Mouse (Mus musculus) forebrain, embryonic 10.5 days (tissue): ENCODE measurements around the gene Capn11. TPM values are rescaled to one million over a fixed set of nuclear protein-coding genes. Genes with fewer than 3 reads are reported as not detected.

Experiments
- DNase-seq: peaks from one replicate; pipeline ENCODE4 v3.0.0-alpha.2; 2017; ENCODE audit warnings: low spot score; ENCODE audit errors: extremely low spot score
- H3K27ac ChIP-seq: fragments of 300-500 bp; sonication (generic); 2 replicates; pipeline ENCODE4 v1.5.1; 2016; ENCODE audit warnings: mild to moderate bottlenecking
- H3K27me3 ChIP-seq: fragments of 300-500 bp; sonication (generic); 2 replicates; pipeline ENCODE4 v1.6.1; 2016; ENCODE audit warnings: mild to moderate bottlenecking; ENCODE audit not compliant: poor library complexity, severe bottlenecking
- H3K36me3 ChIP-seq: fragments of 300-500 bp; sonication (generic); replicated peaks from 2 replicates; pipeline ENCODE4 v1.6.1; 2016; ENCODE audit warnings: mild to moderate bottlenecking, moderate library complexity
- H3K4me1 ChIP-seq: fragments of 300-500 bp; sonication (generic); 2 replicates; pipeline ENCODE4 v1.6.1; 2016
- H3K4me3 ChIP-seq: fragments of 300-500 bp; sonication (generic); 2 replicates; pipeline ENCODE4 v1.5.1; 2016; ENCODE audit warnings: mild to moderate bottlenecking, moderate library complexity
- H3K9me3 ChIP-seq: fragments of 300-500 bp; sonication (generic); 2 replicates; pipeline ENCODE4 v1.6.1; 2016; ENCODE audit warnings: mild to moderate bottlenecking, moderate library complexity
- WGBS: fragments of 180-500 bp; shearing (Covaris S2); methylation state at CpG from one replicate; pipeline ENCODE4 v1.1.7; 2016; 5-methylcytosine and 5-hydroxymethylcytosine counted together
- polyA plus RNA-seq: library from polyadenylated mRNA; unstranded; fragments of >200 nt; fragmentation: Nextera tagmentation; extraction: Ambion mirVana; gene quantifications from 2 replicates; pipeline ENCODE4 v1.2.1, GENCODE M21; 2016

Gene Capn11
- polyA plus RNA-seq, 1 experiment from 2014 or later = 1.6 TPM

DNA sequence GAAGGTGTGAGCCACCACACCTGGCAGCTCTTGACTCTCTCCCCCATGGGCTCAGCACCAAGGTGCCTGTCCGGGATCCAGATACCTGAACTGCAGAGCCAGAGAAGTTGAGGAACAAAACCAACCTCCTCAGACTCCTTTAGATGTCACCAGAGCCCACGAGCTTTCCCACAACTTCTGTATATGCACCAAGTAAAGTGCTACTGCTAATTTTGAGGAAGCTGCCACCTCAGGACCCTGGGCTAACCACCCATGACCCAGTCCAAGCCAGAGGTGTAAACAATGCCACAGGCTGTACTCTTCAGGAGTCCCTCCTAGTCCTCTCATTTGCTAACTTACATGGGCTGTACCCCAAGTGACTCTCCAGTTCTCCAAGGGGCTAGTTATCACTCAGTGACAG is 13.5 kb upstream of the Capn11 start:
- Histone ChIP-seq H3K27ac (no peak overlapping the region), H3K4me3 (no peak overlapping the region), H3K9me3 (no peaks in the 10 kb centered on the region), H3K4me1 (no peaks in the 10 kb centered on the region), H3K36me3 (peaks cover 98% of the 10 kb centered on the region), H3K27me3 (no peaks in the 10 kb centered on the region)
- 90% methylated on average over 2 of the region's 2 CpGs for WGBS
- no peak for DNase-seq

DNA sequence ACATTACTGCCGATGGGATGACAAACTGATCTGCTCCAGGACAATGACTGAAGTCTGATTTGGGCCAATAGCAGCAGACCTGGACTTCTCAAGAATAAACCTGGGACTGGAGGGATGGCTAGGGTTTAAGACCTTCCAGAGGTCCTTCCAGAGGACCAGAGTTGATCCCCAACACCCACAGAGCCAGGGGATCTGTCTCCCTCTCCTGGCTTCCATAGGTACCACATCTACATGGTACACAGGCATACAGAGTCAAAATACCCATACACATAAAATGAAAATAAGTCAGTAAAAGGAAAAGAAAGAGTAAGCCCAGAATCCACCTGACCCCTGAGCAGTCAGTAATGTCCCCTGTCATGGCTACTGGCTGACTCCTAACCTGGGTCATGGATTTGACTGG is 12.7 kb upstream of the Capn11 start:
- Histone ChIP-seq H3K27me3 (no peaks in the 10 kb centered on the region), H3K36me3 (peaks cover 100% of the 10 kb centered on the region), H3K27ac (no peak overlapping the region), H3K4me3 (no peak overlapping the region), H3K9me3 (no peaks in the 10 kb centered on the region), H3K4me1 (no peaks in the 10 kb centered on the region)
- 93% methylated on average over 1 of the region's 1 CpGs for WGBS
- DNase-seq = no peak

- Histone ChIP-seq H3K4me3 (no peak overlapping the region), H3K36me3 (peaks cover 100% of the 10 kb centered on the region), H3K27ac (no peak overlapping the region), H3K4me1 (peaks cover 5% of the 10 kb centered on the region), H3K27me3 (no peaks in the 10 kb centered on the region), H3K9me3 (no peaks in the 10 kb centered on the region)
- DNase-seq = no peak
- WGBS = 92% methylated on average over 10 of the region's 10 CpGs
Measured at GRCm38 (mm10) chr17:45667986-45668385, 8.9 kb upstream of the Capn11 start.

DNA sequence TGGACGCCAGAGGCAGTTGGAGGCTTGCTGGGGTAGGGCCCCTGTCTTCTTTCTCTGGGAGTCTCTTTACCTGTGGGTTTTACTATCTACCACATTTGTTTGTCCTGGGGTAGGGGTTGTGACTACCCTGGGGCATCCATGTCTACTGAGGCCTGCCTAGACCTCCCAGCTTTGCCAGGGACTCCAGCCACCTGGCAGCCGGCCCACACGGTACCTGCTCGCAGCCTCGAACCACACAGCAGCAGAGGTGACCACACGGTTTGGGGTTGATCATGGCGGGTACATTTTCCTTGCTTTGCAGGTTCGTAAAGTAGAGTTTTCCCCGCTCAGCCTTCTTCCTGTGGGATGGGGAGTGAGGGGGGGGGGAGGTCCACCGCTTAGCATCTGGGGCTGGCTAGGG is 8.4 kb upstream of the Capn11 start:
- 93% methylated on average over 10 of the region's 10 CpGs for WGBS
- peaks cover 100% of the 10 kb centered on the region for H3K36me3 ChIP-seq
- no peaks in the 10 kb centered on the region for H3K27me3 ChIP-seq
- no peaks in the 10 kb centered on the region for H3K9me3 ChIP-seq
- no peak overlapping the region for H3K27ac ChIP-seq
- H3K4me3 ChIP-seq = no peak overlapping the region
- peaks cover 5% of the 10 kb centered on the region for H3K4me1 ChIP-seq
- DNase-seq = no peak

GRCm38 (mm10) chr17:45666091-45666490 is 7.0 kb upstream of the Capn11 start:
- Histone ChIP-seq H3K36me3 (peaks cover 100% of the 10 kb centered on the region), H3K27me3 (no peaks in the 10 kb centered on the region), H3K9me3 (no peaks in the 10 kb centered on the region), H3K4me3 (no peak overlapping the region), H3K27ac (no peak overlapping the region), H3K4me1 (peaks cover 5% of the 10 kb centered on the region)
- DNase-seq = no peak
- 83% methylated on average over 11 of the region's 11 CpGs for WGBS

- 90% methylated on average over 13 of the region's 13 CpGs for WGBS
- no peaks in the 10 kb centered on the region for H3K27me3 ChIP-seq
- no peak for DNase-seq
- no peak overlapping the region for H3K27ac ChIP-seq
- H3K9me3 ChIP-seq = no peaks in the 10 kb centered on the region
- no peak overlapping the region for H3K4me3 ChIP-seq
- peaks cover 14% of the 10 kb centered on the region for H3K4me1 ChIP-seq
- H3K36me3 ChIP-seq = peaks cover 96% of the 10 kb centered on the region
Measured at GRCm38 (mm10) chr17:45664608-45665007, 5.5 kb upstream of the Capn11 start.

GRCm38 (mm10) chr17:45663106-45663919 is 4.2 kb upstream of the Capn11 start:
- 25% methylated on average over 27 of the region's 27 CpGs for WGBS
- Histone ChIP-seq H3K27ac (no peak overlapping the region), H3K36me3 (peaks cover 83% of the 10 kb centered on the region), H3K4me3 (peak overlapping the region; percentile 32), H3K9me3 (no peaks in the 10 kb centered on the region), H3K4me1 (peaks cover 24% of the 10 kb centered on the region), H3K27me3 (no peaks in the 10 kb centered on the region)
- peak; percentile 84 for DNase-seq

- no peaks in the 10 kb centered on the region for H3K9me3 ChIP-seq
- H3K36me3 ChIP-seq = peaks cover 8% of the 10 kb centered on the region
- peaks cover 19% of the 10 kb centered on the region for H3K4me1 ChIP-seq
- H3K27ac ChIP-seq = no peak overlapping the region
- DNase-seq = no peak
- H3K27me3 ChIP-seq = no peaks in the 10 kb centered on the region
- 28% methylated on average over 6 of the region's 6 CpGs for WGBS
- no peak overlapping the region for H3K4me3 ChIP-seq
Measured at GRCm38 (mm10) chr17:45655820-45656219, 3.3 kb downstream of the Capn11 start.

DNA sequence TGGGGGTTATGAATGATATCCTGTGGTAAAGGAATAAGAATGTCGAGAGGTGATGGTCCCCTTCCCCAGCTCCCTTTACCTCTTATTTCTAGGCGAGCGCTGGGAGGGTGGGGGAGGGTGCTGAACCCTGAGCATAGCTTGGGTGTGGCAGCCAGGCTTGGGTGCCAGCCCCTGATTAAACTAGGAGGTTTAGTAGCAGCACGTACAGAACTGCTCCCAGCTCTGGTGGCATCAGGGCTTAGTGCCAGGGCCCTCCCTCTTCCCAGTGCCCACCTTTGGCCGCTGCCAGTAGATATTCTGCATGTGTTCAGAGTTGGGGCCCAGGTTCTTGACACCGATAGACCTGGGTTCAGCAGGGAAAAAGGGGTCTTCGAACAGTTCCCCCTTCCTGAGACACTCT is 5.9 kb downstream of the Capn11 start:
- no peak overlapping the region for H3K27ac ChIP-seq
- WGBS = 77% methylated on average over 7 of the region's 7 CpGs
- H3K4me1 ChIP-seq = no peaks in the 10 kb centered on the region

GRCm38 (mm10) chr17:45644185-45644584 is 14.9 kb downstream of the Capn11 start:
- no peak for DNase-seq
- H3K36me3 ChIP-seq = no peaks in the 10 kb centered on the region
- H3K4me1 ChIP-seq = peaks cover 4% of the 10 kb centered on the region; the same call in 1 of the 2 replicates
- peaks cover 6% of the 10 kb centered on the region; the same call in 1 of the 2 replicates for H3K9me3 ChIP-seq
- H3K4me3 ChIP-seq = no peak overlapping the region
- H3K27me3 ChIP-seq = 0 out of 2 replicates have a peak, but pooled peaks cover under 1% of the 10 kb centered on the region
- no peak overlapping the region for H3K27ac ChIP-seq
- 94% methylated on average over 4 of the region's 4 CpGs for WGBS

More for the DNA sequence above, 5.9 kb downstream of the Capn11 start:
- Histone ChIP-seq H3K36me3 (no peaks in the 10 kb centered on the region), H3K4me3 (no peak overlapping the region), H3K9me3 (no peaks in the 10 kb centered on the region), H3K27me3 (no peaks in the 10 kb centered on the region)
- DNase-seq = no peak

DNA sequence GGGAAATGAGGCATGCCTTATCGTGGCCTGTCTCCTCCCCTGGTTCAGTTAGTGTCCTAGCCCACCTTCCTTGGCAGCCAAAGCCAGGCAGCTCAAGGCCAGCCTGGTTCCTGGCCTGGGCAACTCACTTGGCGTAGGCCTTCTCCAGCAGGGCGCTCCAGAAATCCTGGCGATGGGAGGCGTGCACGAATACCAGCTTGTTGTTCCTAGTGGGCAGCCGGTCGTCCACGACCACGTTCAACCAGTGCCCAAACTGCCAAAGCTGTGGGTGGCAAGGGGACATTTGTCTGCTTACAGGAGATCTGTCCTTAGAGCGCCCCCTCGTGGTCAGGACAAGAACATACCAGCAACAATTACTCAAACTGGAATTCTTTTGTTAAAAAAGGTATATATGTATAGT is 16.4 kb downstream of the Capn11 start:
- H3K36me3 ChIP-seq = no peaks in the 10 kb centered on the region
- WGBS = 20% methylated on average over 12 of the region's 12 CpGs
- H3K4me3 ChIP-seq = no peak overlapping the region
- 0 out of 2 replicates have a peak, but pooled peaks cover 4% of the 10 kb centered on the region for H3K27me3 ChIP-seq
- peaks cover 4% of the 10 kb centered on the region; the same call in 1 of the 2 replicates for H3K4me1 ChIP-seq
- peaks cover 6% of the 10 kb centered on the region; the same call in 1 of the 2 replicates for H3K9me3 ChIP-seq
- peak; percentile 75 for DNase-seq
- H3K27ac ChIP-seq = no peak overlapping the region

DNA sequence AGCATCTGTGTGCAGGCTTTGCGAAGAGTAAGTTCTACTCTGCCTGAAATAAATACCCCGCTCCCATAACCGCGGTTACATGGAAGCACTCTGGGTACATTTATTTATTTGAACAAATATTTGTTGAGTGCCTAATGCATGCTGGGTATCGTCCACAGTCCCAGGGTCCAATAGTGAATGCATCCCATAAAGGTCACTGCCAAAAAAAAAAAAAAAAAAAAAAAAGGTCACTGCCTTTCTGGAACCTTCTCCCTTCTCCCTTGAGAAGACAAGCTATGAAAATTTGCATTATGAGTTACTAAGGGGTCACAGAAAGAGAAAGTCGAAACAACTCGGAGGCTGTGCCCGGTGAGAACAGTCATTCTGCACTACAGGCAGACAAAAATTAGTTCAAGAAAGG is 17.1 kb downstream of the Capn11 start:
- H3K9me3 ChIP-seq = peaks cover 6% of the 10 kb centered on the region; the same call in 1 of the 2 replicates
- DNase-seq = no peak
- no peaks in the 10 kb centered on the region for H3K36me3 ChIP-seq
- peaks cover 4% of the 10 kb centered on the region; the same call in 1 of the 2 replicates for H3K4me1 ChIP-seq
- no peak overlapping the region for H3K4me3 ChIP-seq
- 93% methylated on average over 8 of the region's 8 CpGs for WGBS
- H3K27ac ChIP-seq = no peak overlapping the region
- H3K27me3 ChIP-seq = 0 out of 2 replicates have a peak, but pooled peaks cover 4% of the 10 kb centered on the region

DNA sequence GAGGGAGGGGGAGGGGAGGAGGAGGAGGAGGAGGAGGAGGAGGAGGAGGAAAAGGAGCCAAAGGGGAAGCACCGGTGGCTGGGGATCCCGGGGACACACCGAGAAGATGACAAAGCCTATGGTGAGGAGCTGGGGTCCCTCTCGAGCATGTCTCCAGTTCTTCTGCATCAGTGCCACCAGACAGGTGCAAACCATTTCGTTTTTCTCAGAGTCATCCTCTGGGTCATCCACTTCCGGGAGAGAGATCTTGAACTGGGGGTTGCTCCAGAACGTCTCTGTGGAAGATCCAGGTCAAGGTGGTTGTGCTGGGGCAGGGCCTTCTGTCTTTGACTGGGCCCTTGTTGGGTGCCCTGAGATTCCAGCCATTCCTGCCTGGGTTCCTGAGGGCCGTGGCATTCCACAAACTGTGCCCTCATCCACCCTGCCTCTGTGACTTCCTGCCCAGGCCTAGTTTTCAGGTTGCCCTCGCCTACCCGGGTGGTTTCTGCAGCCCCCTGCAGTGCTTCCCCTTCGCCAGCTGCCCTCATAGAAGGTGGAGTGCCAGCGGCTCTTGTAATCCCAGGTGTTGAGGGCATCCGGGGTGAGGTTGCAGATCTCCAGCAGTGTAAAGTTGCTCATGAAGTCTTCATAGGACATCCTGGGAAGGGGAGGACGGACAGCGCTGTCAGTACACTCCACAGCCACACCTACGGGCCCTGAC is 20.4 kb downstream of the Capn11 start:
- 82% methylated on average over 16 of the region's 16 CpGs for WGBS
- no peak for DNase-seq

More for the DNA sequence above, 20.4 kb downstream of the Capn11 start:
- no peak overlapping the region for H3K27ac ChIP-seq
- H3K9me3 ChIP-seq = no peaks in the 10 kb centered on the region
- H3K4me1 ChIP-seq = peaks cover 4% of the 10 kb centered on the region; the same call in 1 of the 2 replicates
- H3K36me3 ChIP-seq = no peaks in the 10 kb centered on the region
- H3K27me3 ChIP-seq = 0 out of 2 replicates have a peak, but pooled peaks cover 4% of the 10 kb centered on the region
- no peak overlapping the region for H3K4me3 ChIP-seq
